Mouse (Mus musculus) erythroblast, embryonic 14.5 days (primary cell): Measurements from ENCODE around the gene Susd3. TPM values are rescaled to one million over a fixed set of nuclear protein-coding genes. Genes with fewer than 3 reads are reported as not detected.

Experiments used
- H3K27me3 ChIP-seq: 2 replicates; pipeline ENCODE4 v1.6.1; 2012; ENCODE audit warnings: inconsistent platforms; ENCODE audit not compliant: control insufficient read depth
- H3K36me3 ChIP-seq: 2 replicates; pipeline ENCODE4 v1.6.1; 2012; ENCODE audit warnings: mild to moderate bottlenecking, inconsistent platforms; ENCODE audit not compliant: control insufficient read depth
- H3K4me1 ChIP-seq: 2 replicates; pipeline ENCODE4 v1.6.1; 2012; ENCODE audit warnings: inconsistent platforms; ENCODE audit not compliant: control insufficient read depth
- H3K4me3 ChIP-seq: replicated peaks from 2 replicates; pipeline ENCODE3; 2012; ENCODE audit warnings: moderate library complexity, mild to moderate bottlenecking, inconsistent platforms
- H3K9me3 ChIP-seq: 2 replicates; pipeline ENCODE4 v1.6.1; 2012; ENCODE audit warnings: low read length, inconsistent platforms, mixed read lengths; ENCODE audit not compliant: control insufficient read depth
- GATA1 ChIP-seq: IDR thresholded peaks from 2 replicates; pipeline ENCODE4 v1.6.1; 2012; ENCODE audit warnings: low read length, inconsistent platforms, mixed read lengths
- TAL1 ChIP-seq: IDR thresholded peaks from 3 replicates; pipeline ENCODE4 v1.6.1; 2012; ENCODE audit warnings: low read length, inconsistent platforms, mixed read lengths
- polyA plus RNA-seq: library from polyadenylated mRNA; stranded (reverse); fragments of >175 nt; gene quantifications from 2 replicates; pipeline ENCODE4 v1.2.3, GENCODE M21; 2012

Gene Susd3
- polyA plus RNA-seq, 1 experiment, result 0.05 TPM

- Histone ChIP-seq H3K36me3 (no peaks in the 10 kb centered on the region; the same call in 1 of the 2 replicates), H3K4me3 (no peak overlapping the region), H3K4me1 (peaks cover 3% of the 10 kb centered on the region), H3K9me3 (no peaks in the 10 kb centered on the region), H3K27me3 (no peaks in the 10 kb centered on the region)
- 0 out of 2 replicates have a peak, but pooled peaks have one; percentile 13 for TF ChIP-seq GATA1
- no peak for TF ChIP-seq TAL1
Measured at GRCm38 (mm10) chr13:49205381-49205998, 43.0 kb downstream of the Susd3 start.

- no peaks in the 10 kb centered on the region; the same call in 1 of the 2 replicates for H3K36me3 ChIP-seq
- peaks cover 3% of the 10 kb centered on the region for H3K4me1 ChIP-seq
- no peaks in the 10 kb centered on the region for H3K27me3 ChIP-seq
- H3K9me3 ChIP-seq, result no peaks in the 10 kb centered on the region
- no peak overlapping the region for H3K4me3 ChIP-seq
- TF ChIP-seq TAL1 (no peak), GATA1 (no peak)
Measured at GRCm38 (mm10) chr13:49202556-49202955, 46.0 kb downstream of the Susd3 start.

DNA sequence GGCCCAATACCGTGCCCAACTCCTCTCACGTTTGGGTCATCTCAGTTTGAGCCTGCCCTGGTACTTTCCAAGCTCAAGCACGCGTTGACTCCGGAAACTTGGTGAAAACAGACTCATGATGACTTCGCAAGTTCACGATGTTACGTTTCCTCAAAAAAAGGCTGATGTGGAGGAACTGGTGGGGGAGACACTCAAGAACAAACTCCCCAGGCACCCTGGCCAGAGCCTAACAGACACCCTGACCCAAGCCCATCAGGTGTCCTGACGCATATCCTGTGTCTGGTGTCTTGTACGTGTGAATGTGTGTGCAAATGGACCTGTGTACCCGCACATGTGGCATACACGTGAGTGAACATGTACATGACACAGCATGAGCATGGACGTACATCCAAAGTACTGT is 47.8 kb downstream of the Susd3 start:
- peaks cover 5% of the 10 kb centered on the region for H3K36me3 ChIP-seq
- TF ChIP-seq TAL1 (no peak), GATA1 (no peak)
- no peak overlapping the region for H3K4me3 ChIP-seq
- H3K27me3 ChIP-seq, result no peaks in the 10 kb centered on the region
- H3K4me1 ChIP-seq, result peaks cover 3% of the 10 kb centered on the region
- H3K9me3 ChIP-seq, result no peaks in the 10 kb centered on the region

DNA sequence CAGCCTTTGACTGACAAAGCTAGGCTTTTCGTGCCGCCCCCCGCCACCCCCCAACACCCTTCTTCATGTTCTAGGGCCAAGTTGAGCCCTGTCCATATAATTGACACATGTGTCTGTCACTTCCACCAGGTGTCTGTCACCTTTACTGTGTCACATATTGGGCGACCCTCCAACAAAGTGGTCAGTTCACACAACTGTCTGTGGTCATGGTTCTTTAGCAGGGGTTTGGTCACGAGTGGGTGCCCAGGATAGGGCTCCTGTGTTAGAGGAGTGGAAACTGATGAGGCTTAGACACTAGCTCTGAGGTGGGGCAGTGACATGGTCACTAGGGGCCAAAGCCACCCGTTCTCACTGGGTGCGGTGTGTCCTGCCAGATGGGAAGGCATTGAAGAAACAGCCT is 48.6 kb downstream of the Susd3 start:
- TF ChIP-seq TAL1 (no peak), GATA1 (no peak)
- H3K4me1 ChIP-seq, result peaks cover 3% of the 10 kb centered on the region
- no peak overlapping the region for H3K4me3 ChIP-seq
- peaks cover 13% of the 10 kb centered on the region for H3K36me3 ChIP-seq
- no peaks in the 10 kb centered on the region for H3K9me3 ChIP-seq
- H3K27me3 ChIP-seq, result no peaks in the 10 kb centered on the region

DNA sequence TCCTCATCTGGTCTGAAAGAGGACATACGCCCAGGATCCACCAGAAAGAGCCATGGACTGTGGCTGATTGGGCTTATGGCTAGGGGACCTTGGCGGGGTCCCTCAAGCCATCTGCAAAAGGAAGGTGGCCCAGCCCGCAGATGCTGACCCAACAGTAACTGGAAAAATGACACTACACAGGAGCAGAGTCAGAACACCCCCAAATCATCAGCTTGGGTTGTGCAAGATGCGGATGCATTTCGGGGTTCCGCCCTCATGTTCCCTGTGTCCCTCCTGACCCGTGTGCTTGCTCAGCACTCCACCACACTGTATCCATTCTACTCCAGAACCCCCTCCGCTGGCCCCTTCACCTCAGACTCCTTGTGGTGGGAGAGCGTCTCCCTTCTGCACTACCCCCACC is 49.8 kb downstream of the Susd3 start:
- Histone ChIP-seq H3K4me1 (peaks cover 3% of the 10 kb centered on the region), H3K36me3 (peaks cover 19% of the 10 kb centered on the region), H3K9me3 (no peaks in the 10 kb centered on the region), H3K27me3 (no peaks in the 10 kb centered on the region), H3K4me3 (no peak overlapping the region)
- no peak for TF ChIP-seq GATA1
- no peak for TF ChIP-seq TAL1

DNA sequence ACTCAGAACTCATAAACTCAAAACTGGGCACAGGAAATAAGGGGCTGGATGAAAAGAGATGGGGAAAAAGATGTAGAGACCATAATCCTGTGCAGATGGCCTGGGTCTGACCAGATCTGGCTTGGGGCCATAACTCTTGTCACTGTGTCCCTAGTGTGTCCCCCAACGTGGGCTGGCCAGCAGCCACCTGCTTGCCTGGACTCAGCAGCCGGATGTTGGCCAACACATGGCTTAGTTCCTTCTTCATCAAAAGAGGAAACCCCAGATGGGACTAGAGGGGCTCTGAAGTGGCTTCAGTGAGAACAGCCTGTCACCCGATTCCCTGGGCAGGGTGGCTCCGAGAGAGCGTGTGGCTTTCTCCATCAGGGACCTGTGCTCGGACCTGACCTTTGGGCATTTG is 51.7 kb downstream of the Susd3 start:
- Histone ChIP-seq H3K4me1 (no peaks in the 10 kb centered on the region; the same call in 1 of the 2 replicates), H3K36me3 (peaks cover 21% of the 10 kb centered on the region), H3K27me3 (no peaks in the 10 kb centered on the region), H3K9me3 (no peaks in the 10 kb centered on the region), H3K4me3 (no peak overlapping the region)
- no peak for TF ChIP-seq GATA1
- TF ChIP-seq TAL1, result no peak

GRCm38 (mm10) chr13:49196211-49196610 is 52.3 kb downstream of the Susd3 start:
- H3K9me3 ChIP-seq, result no peaks in the 10 kb centered on the region
- no peaks in the 10 kb centered on the region for H3K27me3 ChIP-seq
- peaks cover 21% of the 10 kb centered on the region for H3K36me3 ChIP-seq
- no peak overlapping the region for H3K4me3 ChIP-seq
- TF ChIP-seq TAL1, result no peak
- no peak for TF ChIP-seq GATA1
- peaks cover 1% of the 10 kb centered on the region; the same call in 1 of the 2 replicates for H3K4me1 ChIP-seq

DNA sequence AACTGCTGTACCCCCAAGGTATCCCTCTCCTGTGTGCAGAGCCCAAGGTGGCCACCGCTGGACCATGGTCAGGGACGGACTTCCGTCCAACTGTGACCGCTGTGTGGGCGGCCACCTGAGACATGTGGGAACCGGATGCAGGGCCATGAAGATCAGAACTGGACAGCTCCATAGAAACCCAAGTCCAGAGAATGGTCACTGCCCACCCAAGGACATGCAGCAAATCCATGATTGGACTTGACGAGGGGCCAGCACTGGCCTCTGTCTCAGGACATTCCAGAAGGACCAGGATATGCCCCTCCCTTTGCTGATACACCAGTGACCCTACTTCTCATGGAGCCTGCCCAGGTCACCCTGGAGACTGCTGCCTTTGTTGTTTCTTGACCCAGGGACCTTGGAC is 52.9 kb downstream of the Susd3 start:
- H3K36me3 ChIP-seq, result peaks cover 21% of the 10 kb centered on the region
- H3K4me3 ChIP-seq, result no peak overlapping the region
- H3K4me1 ChIP-seq, result peaks cover 7% of the 10 kb centered on the region
- TF ChIP-seq TAL1 (no peak), GATA1 (no peak)
- H3K9me3 ChIP-seq, result no peaks in the 10 kb centered on the region
- H3K27me3 ChIP-seq, result no peaks in the 10 kb centered on the region

- no peaks in the 10 kb centered on the region for H3K9me3 ChIP-seq
- peaks cover 21% of the 10 kb centered on the region for H3K36me3 ChIP-seq
- no peak overlapping the region for H3K4me3 ChIP-seq
- no peak for TF ChIP-seq GATA1
- TF ChIP-seq TAL1, result no peak
- no peaks in the 10 kb centered on the region for H3K27me3 ChIP-seq
- peaks cover 11% of the 10 kb centered on the region for H3K4me1 ChIP-seq
Measured at GRCm38 (mm10) chr13:49194811-49195210, 53.7 kb downstream of the Susd3 start.

DNA sequence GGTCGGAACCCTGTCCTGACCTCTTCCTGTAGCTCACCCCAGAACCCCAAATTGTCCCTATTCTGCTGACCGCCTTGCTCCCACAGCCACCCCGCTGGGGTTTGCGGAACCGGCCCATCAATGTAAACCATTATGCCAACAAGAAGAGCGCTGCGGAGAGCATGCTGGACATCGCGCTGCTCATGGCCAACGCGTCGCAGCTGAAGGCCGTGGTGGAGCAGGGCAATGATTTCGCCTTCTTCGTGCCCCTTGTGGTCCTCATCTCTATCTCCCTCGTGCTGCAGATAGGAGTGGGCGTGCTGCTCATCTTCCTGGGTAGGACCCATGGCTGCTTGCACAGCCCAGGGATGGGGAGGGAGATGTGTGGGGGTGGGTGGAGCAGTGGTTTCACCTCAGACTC is 54.9 kb downstream of the Susd3 start:
- no peak overlapping the region for H3K4me3 ChIP-seq
- no peaks in the 10 kb centered on the region for H3K27me3 ChIP-seq
- peaks cover 18% of the 10 kb centered on the region for H3K4me1 ChIP-seq
- peaks cover 21% of the 10 kb centered on the region for H3K36me3 ChIP-seq
- TF ChIP-seq GATA1 (no peak), TAL1 (no peak)
- H3K9me3 ChIP-seq, result no peaks in the 10 kb centered on the region
